Mouse (Mus musculus): ENCODE data around the gene Exosc10. TPM values are rescaled to one million over a fixed set of nuclear protein-coding genes. Genes with fewer than 3 reads are reported as not detected.

Exosc10 gene
- polyA plus RNA-seq, 1 experiment from 2014 or later, result 103 TPM

DNA sequence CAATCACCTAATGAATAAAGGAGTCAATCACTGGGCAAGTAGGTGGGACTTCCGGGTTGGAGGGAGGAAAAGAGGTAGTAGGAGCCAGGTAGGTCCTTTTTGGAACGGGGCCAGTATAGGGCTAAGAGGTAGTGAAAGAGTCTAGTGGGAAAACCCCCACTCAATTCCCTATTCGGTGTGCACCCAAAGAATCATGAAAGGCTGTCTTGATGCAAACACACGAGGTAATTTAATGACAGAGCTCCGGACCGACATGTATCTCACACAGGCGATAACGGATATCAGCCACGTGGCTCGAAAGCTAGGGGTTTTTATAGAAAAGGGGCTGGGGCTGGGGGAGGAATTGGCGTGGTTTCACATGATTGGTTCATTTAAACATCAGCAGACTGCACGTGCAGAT, 40.6 kb downstream of the Exosc10 start:
- Histone ChIP-seq H3K9ac (no peak overlapping the region), H3K27ac (no peak overlapping the region), H3K9me3 (no peaks in the 10 kb centered on the region), H3K4me2 (replicated peaks) (no peak overlapping the region), H3K4me3 (no peak overlapping the region), H3K27me3 (no peaks in the 10 kb centered on the region), H3K4me1 (no peaks in the 10 kb centered on the region), H3K36me3 (peaks cover 56% of the 10 kb centered on the region)
- 92% methylated on average over 12 of the region's 12 CpGs for whole genome bisulfite sequencing
- ATAC-seq (ENCODE audit: low FRiP score, low read depth), result no peak

DNA sequence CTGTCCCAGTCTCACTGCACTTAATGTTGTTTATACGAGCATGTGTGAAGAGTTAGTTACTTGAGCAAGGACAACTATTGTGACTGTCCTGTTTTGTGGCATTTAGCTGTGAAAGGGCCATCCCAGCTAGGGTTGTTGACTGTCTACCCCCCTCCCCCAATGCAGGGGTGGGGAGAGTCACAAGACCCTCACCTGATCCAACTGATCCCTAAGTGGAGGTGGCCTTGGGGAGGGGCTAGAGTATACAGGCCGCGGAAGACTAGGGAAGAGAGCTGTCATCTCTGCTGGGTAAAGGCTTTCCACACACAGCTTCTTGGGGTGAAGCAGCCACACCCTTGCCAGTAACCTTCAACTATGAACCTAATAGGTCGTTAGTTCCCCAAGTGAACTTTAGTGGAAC, 42.1 kb downstream of the Exosc10 start:
- Histone ChIP-seq H3K36me3 (peaks cover 41% of the 10 kb centered on the region), H3K4me2 (replicated peaks) (no peak overlapping the region), H3K27ac (no peak overlapping the region), H3K9me3 (no peaks in the 10 kb centered on the region), H3K27me3 (no peaks in the 10 kb centered on the region), H3K4me3 (no peak overlapping the region), H3K9ac (no peak overlapping the region), H3K4me1 (no peaks in the 10 kb centered on the region)
- ATAC-seq (ENCODE audit: low FRiP score, low read depth), result no peak
- 84% methylated on average over 4 of the region's 4 CpGs for WGBS

DNA sequence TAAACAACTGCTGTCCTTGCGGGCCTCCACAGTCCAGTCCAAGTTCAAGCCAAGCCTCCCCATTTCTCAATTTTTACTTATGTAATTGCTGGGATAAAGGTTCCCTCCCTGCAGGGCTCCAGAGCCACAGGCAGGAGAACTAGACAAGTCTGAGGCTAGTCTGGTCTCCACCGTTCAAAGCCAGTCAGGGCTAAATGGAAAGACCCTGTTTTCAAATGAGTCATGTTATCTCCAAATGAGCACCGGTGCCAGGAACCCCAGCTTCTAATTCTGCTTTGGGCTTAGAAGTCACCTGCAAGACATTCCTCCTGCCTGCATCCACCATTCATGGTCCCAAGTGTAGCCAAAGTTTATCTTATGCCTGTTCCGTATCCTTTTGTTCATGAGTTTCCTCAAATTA, 43.6 kb downstream of the Exosc10 start:
- Histone ChIP-seq H3K9me3 (no peaks in the 10 kb centered on the region), H3K27ac (no peak overlapping the region), H3K4me3 (no peak overlapping the region), H3K9ac (no peak overlapping the region), H3K36me3 (peaks cover 26% of the 10 kb centered on the region), H3K4me2 (replicated peaks) (no peak overlapping the region), H3K4me1 (no peaks in the 10 kb centered on the region), H3K27me3 (no peaks in the 10 kb centered on the region)
- 82% methylated on average over 4 of the region's 4 CpGs for WGBS
- ATAC-seq (ENCODE audit: low FRiP score, low read depth), result no peak

DNA sequence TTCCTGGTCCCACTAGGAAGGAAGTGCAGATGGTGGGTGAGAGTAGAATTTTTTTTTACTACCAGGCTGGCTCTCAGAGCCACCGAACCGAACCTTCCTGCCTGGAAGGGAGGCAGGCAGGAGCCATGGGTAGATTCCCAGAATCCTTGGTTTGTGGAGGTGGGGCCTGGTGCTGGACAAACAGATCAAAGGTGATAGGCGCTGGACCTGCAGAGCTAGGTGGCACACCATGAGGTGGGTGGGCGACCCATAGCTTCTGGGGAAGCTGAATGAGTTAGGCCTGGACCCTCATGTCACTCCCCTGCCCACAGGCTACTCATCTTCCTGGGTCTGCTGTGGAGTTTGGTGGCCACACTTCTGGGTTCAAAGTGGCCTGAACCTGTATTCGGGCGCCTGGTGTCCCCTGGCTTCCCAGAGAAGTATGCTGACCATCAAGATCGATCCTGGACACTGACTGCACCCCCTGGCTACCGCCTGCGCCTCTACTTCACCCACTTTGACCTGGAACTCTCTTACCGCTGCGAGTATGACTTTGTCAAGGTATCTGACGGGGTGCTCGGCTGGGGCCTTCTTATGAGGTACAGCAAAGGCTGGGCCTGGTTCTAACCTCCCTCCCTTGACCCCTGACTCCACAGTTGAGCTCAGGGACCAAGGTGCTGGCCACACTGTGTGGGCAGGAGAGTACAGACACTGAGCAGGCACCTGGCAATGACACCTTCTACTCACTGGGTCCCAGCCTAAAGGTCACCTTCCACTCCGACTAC, 44.3 kb downstream of the Exosc10 start, which contains the start of gene Masp2:
Gene Masp2, plus strand, starts transcription at position 198 of the 764 bp plus-strand sequence.
- no peak within 1 kb of the TSS for H3K4me2 ChIP-seq (replicated peaks)
- ATAC-seq (ENCODE audit: low FRiP score, low read depth), result no peak
- no peaks in the 10 kb centered on the region for H3K4me1 ChIP-seq
- no peak within 1 kb of the TSS for H3K27ac ChIP-seq
- no peak within 1 kb of the TSS for H3K9ac ChIP-seq
- no peaks in the 10 kb centered on the region for H3K27me3 ChIP-seq
- H3K9me3 ChIP-seq, result no peaks in the 10 kb centered on the region
- H3K36me3 ChIP-seq, result peaks cover 25% of the 10 kb centered on the region
- H3K4me3 ChIP-seq, result no peak within 1 kb of the TSS
- 90% methylated on average over 14 of the region's 14 CpGs for WGBS

DNA sequence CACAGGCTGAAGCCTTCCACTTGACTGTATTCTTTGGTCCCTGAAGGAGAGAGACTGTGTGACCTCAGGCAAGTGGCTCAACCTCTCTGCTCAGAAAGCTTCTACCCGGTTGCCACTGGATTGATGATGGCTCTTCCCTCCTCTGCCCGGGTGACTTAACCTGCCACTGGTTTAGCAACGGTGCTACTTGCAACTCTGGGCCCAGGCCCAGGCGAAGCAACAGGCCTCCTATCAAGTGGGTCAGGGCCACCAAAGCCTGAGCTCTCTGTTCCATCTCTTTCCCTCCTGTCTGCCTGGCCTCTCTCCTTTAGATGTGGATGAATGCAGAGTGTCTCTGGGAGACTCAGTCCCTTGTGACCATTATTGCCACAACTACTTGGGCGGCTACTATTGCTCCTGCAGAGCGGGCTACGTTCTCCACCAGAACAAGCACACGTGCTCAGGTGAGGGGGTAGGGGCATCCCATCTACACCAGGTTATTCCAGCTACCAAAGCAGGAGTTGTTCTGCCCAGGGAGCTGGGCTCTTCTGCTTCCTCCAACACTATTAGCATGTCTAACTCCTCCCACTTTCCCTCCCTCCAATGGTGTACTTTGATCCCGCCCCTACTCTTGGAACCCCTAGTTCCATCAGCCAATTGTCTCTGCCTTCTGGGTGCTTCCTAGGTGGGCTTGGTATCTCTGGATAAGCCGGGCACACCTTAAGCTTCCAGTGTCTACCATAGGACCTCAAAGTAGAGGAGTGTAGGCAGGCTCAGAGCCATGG, 45.3 kb downstream of the Exosc10 start:
- no peak overlapping the region for H3K4me2 ChIP-seq (replicated peaks)

DNA sequence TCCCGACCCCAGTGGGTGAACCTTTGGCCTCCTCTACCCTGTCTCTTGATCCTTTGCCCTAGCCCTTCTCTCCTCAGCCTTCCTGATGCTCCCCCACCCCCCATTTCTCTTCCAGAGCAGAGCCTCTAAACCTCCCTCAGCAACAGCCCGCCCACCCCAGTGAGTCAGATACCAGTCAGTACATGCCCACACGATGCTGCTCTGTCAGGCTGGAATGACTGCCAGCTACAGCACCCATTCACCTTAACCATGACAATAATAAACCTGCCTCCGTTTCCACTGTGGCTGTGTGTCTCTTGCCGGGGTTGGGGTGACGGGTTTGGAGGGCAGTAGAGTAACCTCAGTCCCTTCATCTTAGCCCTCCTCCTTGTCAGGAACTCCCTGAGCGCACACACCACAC, 45.9 kb downstream of the Exosc10 start:
- WGBS, result 71% methylated on average over 7 of the region's 7 CpGs

More for the DNA sequence above, 45.3 kb downstream of the Exosc10 start:
- no peak for ATAC-seq (ENCODE audit: low FRiP score, low read depth)
- Histone ChIP-seq H3K9ac (no peak overlapping the region), H3K4me3 (no peak overlapping the region), H3K9me3 (no peaks in the 10 kb centered on the region), H3K36me3 (peaks cover 16% of the 10 kb centered on the region), H3K4me1 (no peaks in the 10 kb centered on the region), H3K27me3 (no peaks in the 10 kb centered on the region), H3K27ac (no peak overlapping the region)
- WGBS, result 70% methylated on average over 10 of the region's 10 CpGs

DNA sequence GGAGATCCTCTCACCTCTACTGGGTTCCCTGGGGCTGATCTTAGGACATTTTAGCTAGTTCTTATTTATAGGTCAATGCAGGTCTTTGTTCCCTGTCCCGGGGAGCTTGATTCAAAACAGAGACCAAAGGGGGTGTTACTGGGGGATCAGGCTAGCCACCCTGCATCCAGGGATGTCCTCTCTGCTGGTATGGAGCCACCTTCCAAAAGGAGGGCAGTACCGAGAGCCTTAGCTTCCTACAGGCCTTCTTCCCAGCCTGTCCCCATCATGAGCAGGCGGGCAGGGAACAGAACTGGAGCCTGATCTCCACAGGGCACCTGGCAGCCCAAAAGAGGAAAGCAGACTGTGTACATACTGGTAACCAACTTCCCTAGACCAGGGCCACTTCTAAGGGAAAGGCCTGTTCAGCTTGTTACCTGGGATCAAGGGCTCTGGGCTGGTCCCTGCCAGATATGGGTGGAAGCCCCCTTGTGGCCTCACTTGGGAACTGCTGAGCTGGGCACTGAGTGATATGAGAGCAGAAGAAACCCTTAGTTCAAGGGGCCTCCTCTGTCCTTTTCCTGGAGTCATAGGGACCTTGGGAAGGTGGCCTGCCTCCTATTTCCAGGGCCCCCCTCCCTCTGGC, 46.4 kb downstream of the Exosc10 start:
- H3K4me1 ChIP-seq, result no peaks in the 10 kb centered on the region
- 87% methylated on average over 3 of the region's 3 CpGs for WGBS
- no peaks in the 10 kb centered on the region for H3K27me3 ChIP-seq
- H3K36me3 ChIP-seq, result peaks cover 7% of the 10 kb centered on the region
- H3K9ac ChIP-seq, result no peak overlapping the region
- H3K9me3 ChIP-seq, result no peaks in the 10 kb centered on the region
- no peak for ATAC-seq (ENCODE audit: low FRiP score, low read depth)
- no peak overlapping the region for H3K4me2 ChIP-seq (replicated peaks)
- no peak overlapping the region for H3K27ac ChIP-seq
- H3K4me3 ChIP-seq, result no peak overlapping the region

More for the DNA sequence above, 45.9 kb downstream of the Exosc10 start:
- Histone ChIP-seq H3K4me1 (no peaks in the 10 kb centered on the region), H3K27ac (no peak overlapping the region), H3K4me2 (replicated peaks) (no peak overlapping the region), H3K9me3 (no peaks in the 10 kb centered on the region), H3K4me3 (no peak overlapping the region), H3K36me3 (peaks cover 10% of the 10 kb centered on the region), H3K27me3 (no peaks in the 10 kb centered on the region), H3K9ac (no peak overlapping the region)
- no peak for ATAC-seq (ENCODE audit: low FRiP score, low read depth)

DNA sequence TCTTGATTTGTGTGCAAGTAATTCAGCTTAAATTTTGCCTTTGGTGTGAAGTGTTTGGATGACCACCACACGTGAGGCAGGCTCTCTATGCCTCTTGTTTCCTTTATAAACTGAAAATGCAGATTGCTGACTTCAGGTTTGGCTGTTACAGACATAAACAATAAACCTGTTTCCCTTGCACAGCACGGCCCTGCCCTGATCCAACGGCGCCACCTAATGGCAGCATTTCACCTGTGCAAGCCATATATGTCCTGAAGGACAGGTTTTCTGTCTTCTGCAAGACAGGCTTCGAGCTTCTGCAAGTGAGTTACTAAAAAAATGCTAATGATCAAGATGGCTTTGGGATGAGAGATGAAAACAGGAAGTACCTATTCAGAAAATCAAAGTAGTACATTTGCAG, 49.5 kb downstream of the Exosc10 start:
- no peaks in the 10 kb centered on the region for H3K4me1 ChIP-seq
- 31% methylated on average over 5 of the region's 5 CpGs for WGBS
- H3K9me3 ChIP-seq, result no peaks in the 10 kb centered on the region
- H3K4me3 ChIP-seq, result no peak overlapping the region
- H3K27me3 ChIP-seq, result no peaks in the 10 kb centered on the region
- H3K27ac ChIP-seq, result no peak overlapping the region
- H3K36me3 ChIP-seq, result peaks cover 20% of the 10 kb centered on the region
- no peak overlapping the region for H3K9ac ChIP-seq
- no peak overlapping the region for H3K4me2 ChIP-seq (replicated peaks)
- no peak for ATAC-seq (ENCODE audit: low FRiP score, low read depth)

DNA sequence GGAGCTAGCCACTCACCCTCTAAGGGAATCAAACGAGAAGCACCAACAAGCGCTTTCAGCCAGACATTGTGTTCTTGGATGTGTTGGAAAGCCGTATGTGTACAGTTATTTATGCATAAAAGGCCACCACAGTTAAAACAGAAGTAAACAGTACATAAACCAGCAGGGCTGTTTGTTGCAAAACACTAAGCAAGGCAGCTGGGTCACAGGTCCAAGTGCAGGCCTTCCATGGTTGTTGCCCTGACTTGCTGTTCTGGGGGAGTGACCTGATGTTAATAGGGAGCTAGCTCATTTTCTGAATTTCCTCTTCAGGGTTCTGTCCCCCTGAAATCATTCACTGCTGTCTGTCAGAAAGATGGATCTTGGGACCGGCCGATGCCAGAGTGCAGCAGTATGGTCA, 51.6 kb downstream of the Exosc10 start:
- no peak for ATAC-seq (ENCODE audit: low FRiP score, low read depth)
- no peak overlapping the region for H3K27ac ChIP-seq
- WGBS, result 81% methylated on average over 5 of the region's 5 CpGs
- H3K27me3 ChIP-seq, result no peaks in the 10 kb centered on the region
- peaks cover 37% of the 10 kb centered on the region for H3K36me3 ChIP-seq
- peaks cover 9% of the 10 kb centered on the region; the same call in 1 of the 2 replicates for H3K4me1 ChIP-seq
- H3K4me3 ChIP-seq, result no peak overlapping the region
- no peaks in the 10 kb centered on the region for H3K9me3 ChIP-seq
- H3K9ac ChIP-seq, result no peak overlapping the region
- no peak overlapping the region for H3K4me2 ChIP-seq (replicated peaks)

DNA sequence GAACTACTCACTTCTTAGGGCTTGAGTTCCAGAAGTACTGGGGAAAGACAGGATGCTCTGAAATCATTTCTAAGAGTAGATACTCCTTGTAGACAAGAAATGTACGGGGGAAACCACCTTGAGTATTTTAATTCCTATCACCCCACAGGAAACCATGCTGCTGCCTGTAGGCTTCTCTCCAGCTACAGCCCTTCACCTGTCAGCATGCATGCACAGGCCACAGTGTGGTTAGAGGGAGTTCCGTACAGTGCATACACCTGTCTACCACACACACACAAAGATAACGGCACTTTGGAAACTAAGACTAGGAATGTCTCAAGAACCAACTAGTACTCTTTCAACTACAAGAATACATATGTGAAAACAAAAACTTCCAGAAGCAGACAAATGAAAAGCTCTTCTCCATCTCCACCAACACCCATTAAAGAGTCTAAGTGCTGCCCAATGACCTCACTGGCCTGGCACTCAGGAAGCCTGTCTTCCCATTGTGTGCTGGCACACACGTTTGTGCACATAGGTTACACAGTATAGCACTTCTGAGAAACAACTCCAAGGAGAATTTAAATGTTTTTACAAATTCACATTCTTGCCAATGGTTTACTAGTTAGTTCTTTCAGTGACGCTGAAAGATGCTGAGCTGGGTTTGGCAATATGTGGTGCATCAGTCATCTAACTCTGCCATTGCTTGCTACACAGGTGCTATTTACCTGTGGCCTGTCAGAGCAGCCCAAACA, 52.6 kb downstream of the Exosc10 start:
- Histone ChIP-seq H3K4me3 (no peak overlapping the region), H3K36me3 (peaks cover 47% of the 10 kb centered on the region), H3K27me3 (no peaks in the 10 kb centered on the region), H3K4me1 (peaks cover 9% of the 10 kb centered on the region; the same call in 1 of the 2 replicates), H3K4me2 (replicated peaks) (no peak overlapping the region), H3K9me3 (no peaks in the 10 kb centered on the region), H3K9ac (no peak overlapping the region), H3K27ac (no peak overlapping the region)
- no peak for ATAC-seq (ENCODE audit: low FRiP score, low read depth)
- 73% methylated on average over 5 of the region's 5 CpGs for WGBS

DNA sequence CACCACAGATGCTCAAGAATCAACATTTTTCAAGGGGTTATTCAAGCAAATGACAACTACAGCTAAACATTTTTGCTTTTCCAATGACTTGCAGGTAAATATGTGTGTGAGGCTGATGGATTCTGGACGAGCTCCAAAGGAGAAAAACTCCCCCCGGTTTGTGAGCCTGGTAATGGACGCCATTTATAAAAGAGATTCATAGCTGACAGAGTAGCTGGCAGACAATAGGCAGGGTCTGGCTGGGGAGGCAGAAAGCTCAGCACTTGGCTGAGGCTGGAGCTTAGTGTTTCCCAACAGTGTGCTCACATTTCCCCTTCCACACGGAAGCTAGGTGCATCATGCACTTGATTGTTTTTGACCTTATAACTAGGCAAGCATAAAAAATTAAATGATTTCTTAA, 54.3 kb downstream of the Exosc10 start:
- Histone ChIP-seq H3K4me2 (replicated peaks) (no peak overlapping the region), H3K9ac (no peak overlapping the region), H3K4me3 (no peak overlapping the region), H3K27ac (no peak overlapping the region), H3K36me3 (peaks cover 58% of the 10 kb centered on the region), H3K9me3 (no peaks in the 10 kb centered on the region), H3K4me1 (peaks cover 9% of the 10 kb centered on the region; the same call in 1 of the 2 replicates), H3K27me3 (no peaks in the 10 kb centered on the region)
- 60% methylated on average over 4 of the region's 4 CpGs for WGBS
- ATAC-seq (ENCODE audit: low FRiP score, low read depth), result no peak
